Mouse (Mus musculus) embryonic stem cell, embryonic (primary cell): ENCODE results near the gene Tsc22d3.

Source experiments
- CTCF ChIA-PET, 4 experiments: fragments of 300-600 bp in 2 of 4; fragments of 350-600 bp in 2 of 4; sonication (Branson Sonifier 250); formaldehyde crosslinking; loops; one replicate each; lab custom pipeline; 2022; ENCODE audit warnings: inconsistent platforms in 2 of 4; lab: Charles Lee
- POLR2A ChIA-PET, 4 experiments: fragments of 300-600 bp in 2 of 4; fragments of 350-600 bp in 2 of 4; sonication (Branson Sonifier 250); formaldehyde crosslinking; loops; one replicate each; lab custom pipeline; 2022; ENCODE audit warnings: antibody characterized with exemption in 4 of 4, inconsistent platforms in 1 of 4; lab: Charles Lee

The Tsc22d3 gene

DNA sequence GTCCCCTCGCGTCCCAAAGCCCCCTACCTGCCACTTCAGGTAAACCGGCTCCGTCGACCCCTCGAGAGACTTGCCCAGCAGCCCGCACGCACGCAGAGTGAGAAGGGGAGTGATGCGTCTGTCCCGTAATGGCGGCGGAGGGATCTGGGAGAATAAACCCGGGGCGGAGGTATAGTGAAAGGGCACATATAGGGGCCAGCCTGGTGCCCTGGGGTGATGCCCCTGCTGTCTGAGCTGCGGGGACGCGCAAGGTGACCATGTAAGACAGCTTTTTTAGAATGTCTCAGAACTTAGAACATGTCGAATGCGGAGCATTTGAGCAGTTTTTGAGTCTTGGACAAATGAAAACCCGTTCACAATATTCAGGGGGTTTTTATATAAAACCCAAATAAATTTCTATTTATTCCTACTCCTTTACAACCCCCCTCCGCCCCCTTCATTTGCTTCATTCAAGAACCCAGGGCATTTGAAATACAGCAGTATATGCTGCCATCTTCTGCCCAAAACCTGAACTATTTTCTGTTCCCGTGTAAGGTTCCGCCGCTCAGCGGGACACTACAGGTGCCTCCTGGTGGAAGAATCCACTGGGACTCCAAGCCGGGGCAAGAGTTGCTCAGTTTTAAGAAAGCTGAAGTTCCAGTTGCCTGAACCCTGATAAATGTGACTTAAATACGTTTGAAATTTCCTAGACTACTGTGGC, at the start of gene Tsc22d3:
Gene Tsc22d3, minus strand, starts transcription at position 250 of the 700 bp plus-strand sequence.
- CTCF ChIA-PET = interaction anchor here in 2 of 4 experiments (0.6 to 2.0 kb wide), 3 partner anchors 96 to 120 kb away, joined by 5 to 12 read pairs (median 7); no protein-coding TSS in a partner anchor
- POLR2A ChIA-PET = no interaction called here

DNA sequence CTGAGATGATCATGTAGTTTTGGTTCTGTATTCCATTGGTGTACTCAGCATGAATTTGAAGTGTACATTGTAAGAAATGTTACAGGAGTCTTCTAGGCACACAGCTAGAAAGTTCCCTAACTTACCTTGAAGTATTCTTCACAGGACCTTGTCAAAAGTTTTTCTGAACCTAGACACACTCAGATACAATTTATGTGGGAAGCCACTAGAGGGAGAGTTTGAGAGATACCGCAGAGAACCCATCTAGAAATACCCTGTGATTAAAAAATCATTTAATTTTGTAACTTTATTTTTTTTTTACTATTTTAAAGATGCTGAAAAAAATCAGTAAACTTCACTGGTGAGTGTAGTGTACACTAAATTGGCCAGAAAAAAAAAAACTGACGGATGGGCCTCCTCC, 39.1 kb upstream of the Tsc22d3 start:
- POLR2A ChIA-PET = no interaction called here
- CTCF ChIA-PET = no interaction called here

DNA sequence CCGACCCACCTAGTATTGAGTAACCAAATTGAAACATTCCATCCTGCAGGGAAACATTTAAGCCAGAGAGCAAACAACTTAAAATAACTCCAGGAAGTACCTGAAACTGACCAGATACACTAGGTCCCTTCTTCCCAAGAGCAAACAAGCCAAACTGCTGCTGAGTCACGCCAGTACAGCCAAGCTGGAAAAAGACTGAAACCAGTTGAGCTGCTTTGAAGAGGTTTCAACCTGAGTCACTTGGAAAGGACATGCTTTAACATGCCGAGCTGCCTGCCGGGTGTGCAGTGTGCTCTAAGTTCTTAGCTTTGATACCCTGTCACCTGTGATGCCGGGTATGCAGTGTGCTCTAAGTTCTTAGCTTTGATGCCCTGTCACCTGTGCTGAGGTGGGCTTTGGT, 37.6 kb upstream of the Tsc22d3 start:
- CTCF ChIA-PET = no interaction called here

GRCm38 (mm10) chrX:140624875-140625594, 24.6 kb upstream of the Tsc22d3 start:
- ChIA-PET POLR2A (interaction anchor here in 1 of 4 experiments (0.6 kb wide), 1 partner anchor 335 kb away, joined by 3 read pairs; no protein-coding TSS in a partner anchor), CTCF (no interaction called here)

More for the DNA sequence above, 37.6 kb upstream of the Tsc22d3 start:
- POLR2A ChIA-PET = interaction anchor here in 1 of 4 experiments (0.9 kb wide), 1 partner anchor 9 kb away, joined by 3 read pairs; no protein-coding TSS in a partner anchor

DNA sequence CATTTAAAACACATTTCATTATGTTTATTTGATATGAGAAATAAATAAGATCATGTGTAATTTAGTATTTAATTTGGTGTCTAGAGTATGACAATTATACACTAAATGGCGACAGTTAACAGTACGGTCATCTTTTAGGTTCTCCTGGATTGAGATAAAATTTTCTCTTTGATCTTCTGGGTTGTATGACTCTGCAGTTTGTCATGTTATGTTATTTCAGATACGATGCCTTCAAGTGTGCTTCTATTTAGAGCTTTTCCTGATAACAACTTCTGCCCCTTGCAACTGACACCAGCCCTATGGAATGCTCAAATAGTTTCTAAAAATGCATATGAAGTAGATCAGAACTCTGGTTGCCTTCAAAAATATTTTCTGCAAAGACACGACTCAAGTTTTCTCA, 9.5 kb upstream of the Tsc22d3 start:
- POLR2A ChIA-PET = no interaction called here
- CTCF ChIA-PET = no interaction called here

DNA sequence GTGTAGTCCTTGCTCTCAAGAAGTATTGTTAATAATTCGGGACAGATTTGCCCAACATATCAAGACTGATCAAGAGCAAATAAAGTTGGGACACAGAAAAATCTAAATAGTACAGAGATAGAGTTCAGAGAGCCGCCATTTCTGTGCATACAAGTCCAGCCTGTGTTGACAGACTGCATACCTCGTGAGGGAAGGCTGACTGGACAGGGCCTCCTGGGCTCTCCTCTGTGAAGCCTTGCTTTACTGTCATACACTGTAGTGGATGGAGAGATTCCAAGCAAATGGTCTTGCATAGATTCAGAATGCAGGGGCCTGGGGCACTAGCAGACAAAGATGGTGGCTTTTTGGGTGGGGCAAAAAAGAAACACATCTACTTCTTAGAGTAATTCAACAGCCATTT, 1.4 kb upstream of the Tsc22d3 start:
- CTCF ChIA-PET = interaction anchor here in 1 of 4 experiments (0.8 to 1.1 kb wide), 2 partner anchors 110 to 555 kb away, joined by 3 to 4 read pairs; no protein-coding TSS in a partner anchor
- POLR2A ChIA-PET = no interaction called here

DNA sequence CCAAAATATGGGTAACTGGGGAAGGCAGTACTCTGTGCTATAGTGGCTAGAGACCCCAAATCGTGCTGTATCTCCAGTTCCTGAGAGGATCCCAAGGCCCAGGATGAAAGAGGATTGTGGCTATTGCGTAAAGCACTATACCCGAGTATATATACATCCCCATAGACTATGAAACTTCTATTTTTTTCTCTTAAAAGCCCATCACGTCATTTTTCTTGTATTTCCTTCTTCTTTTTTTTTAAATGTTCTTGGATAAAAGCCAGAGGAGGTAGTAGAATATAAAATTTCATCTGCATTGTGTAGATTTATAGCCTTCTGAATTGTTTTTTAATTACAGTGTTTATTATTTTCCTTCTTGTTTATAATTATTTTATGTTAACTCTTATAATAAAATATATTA, 852 bp upstream of the Tsc22d3 start:
- ChIA-PET POLR2A (no interaction called here), CTCF (interaction anchor here in 2 of 4 experiments (0.8 to 2.0 kb wide), 3 partner anchors 97 to 556 kb away, joined by 3 to 12 read pairs (median 7); no protein-coding TSS in a partner anchor)

DNA sequence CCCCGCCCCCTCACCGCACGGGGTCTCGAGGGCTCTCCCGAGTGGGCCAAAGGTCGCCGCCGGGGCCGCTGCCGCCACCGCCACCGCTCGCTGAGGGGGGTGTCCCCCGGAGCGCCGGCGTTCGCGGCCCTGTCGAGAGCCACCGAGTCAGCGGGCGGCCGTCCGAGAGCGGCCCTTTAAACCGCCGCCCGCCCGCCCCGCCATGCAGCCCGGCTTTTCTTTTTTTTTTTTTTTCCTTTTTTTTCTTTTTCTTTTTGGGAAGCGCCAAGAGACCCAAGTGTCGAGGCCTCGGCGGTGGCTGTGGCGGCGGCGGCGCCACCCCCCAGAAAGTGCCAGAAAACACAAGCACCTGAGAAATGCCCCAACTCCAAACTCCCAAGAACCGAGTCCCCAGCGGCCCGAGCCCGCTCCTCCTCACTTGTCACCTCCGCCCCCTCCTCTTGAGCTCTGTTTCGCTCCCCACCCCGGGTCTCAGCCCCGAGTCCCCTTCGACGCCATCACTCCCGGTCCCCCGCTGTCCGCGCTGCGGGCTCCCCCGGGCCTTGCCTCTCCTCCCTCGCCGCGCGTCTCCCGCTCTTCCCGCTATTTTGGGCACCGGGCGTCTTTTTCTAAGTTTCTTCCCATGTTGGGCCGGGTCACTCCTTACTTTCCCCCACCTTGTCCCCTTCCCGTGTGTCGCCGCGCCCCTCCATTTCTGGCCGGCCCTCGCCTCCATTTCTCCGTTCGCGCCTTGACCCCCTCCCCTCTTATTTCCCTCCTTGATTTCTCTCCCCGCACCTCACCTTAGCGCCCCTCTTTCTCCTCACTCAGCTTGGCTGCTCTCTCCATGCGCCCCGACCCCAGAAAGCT, 674 bp downstream of the Tsc22d3 start:
- ChIA-PET CTCF (interaction anchor here in 2 of 4 experiments (0.8 to 2.0 kb wide), 4 partner anchors 89 to 108 kb away, joined by 3 to 12 read pairs (median 5); no protein-coding TSS in a partner anchor), POLR2A (interaction anchor here in 1 of 4 experiments (0.6 kb wide), 1 partner anchor 74 kb away, joined by 7 read pairs; no protein-coding TSS in a partner anchor)

GRCm38 (mm10) chrX:140598850-140599560, 1.5 kb downstream of the Tsc22d3 start:
- POLR2A ChIA-PET = interaction anchor here in 2 of 4 experiments (0.7 to 1.4 kb wide), 5 partner anchors 10 to 142 kb away, joined by 3 to 5 read pairs (median 4); no protein-coding TSS in a partner anchor
- CTCF ChIA-PET = interaction anchor here in 2 of 4 experiments (0.7 to 2.0 kb wide), 7 partner anchors 55 to 343 kb away, joined by 3 to 12 read pairs (median 3); no protein-coding TSS in a partner anchor

- ChIA-PET CTCF (interaction anchor here in 2 of 4 experiments (0.7 to 1.0 kb wide), 6 partner anchors 24 to 343 kb away, joined by 3 to 4 read pairs (median 3); no protein-coding TSS in a partner anchor), POLR2A (interaction anchor here in 3 of 4 experiments (0.7 to 1.4 kb wide), 6 partner anchors 9 to 821 kb away, joined by 3 to 5 read pairs (median 4); no protein-coding TSS in a partner anchor)
Measured at GRCm38 (mm10) chrX:140598194-140598849, 2.1 kb downstream of the Tsc22d3 start.

GRCm38 (mm10) chrX:140591176-140591575, 9.3 kb downstream of the Tsc22d3 start:
- ChIA-PET POLR2A (interaction anchor here in 1 of 4 experiments (1.2 kb wide), 1 partner anchor 49 kb away, joined by 4 read pairs; no protein-coding TSS in a partner anchor), CTCF (no interaction called here)

DNA sequence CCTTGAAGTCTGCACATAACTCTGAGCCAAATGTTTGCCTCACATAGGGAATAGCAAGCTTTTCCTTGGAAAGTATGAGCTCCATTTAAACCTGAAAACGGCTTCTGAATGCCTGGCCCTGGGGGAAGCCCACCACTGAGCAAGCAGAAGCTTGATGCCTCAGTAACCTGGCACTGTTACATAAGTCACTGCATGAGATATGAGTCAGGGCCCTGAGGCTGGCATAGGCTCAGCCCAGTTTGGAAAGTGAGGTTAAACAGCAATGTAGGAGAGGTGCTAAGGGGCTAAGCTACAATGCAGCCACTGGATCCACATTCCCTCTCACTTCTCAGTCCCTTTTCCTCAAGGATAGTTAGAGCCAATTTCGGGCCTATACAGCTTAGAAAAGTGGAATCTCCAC, 10.3 kb downstream of the Tsc22d3 start:
- POLR2A ChIA-PET = interaction anchor here in 1 of 4 experiments (1.0 to 1.2 kb wide), 2 partner anchors 48 to 296 kb away, joined by 3 to 4 read pairs; no protein-coding TSS in a partner anchor
- CTCF ChIA-PET = no interaction called here

- ChIA-PET CTCF (interaction anchor here in 2 of 4 experiments (0.5 to 0.6 kb wide), 2 partner anchors 16 to 172 kb away, joined by 3 to 6 read pairs; no protein-coding TSS in a partner anchor), POLR2A (interaction anchor here in 2 of 4 experiments (0.6 to 1.1 kb wide), 2 partner anchors 9 to 85 kb away, joined by 4 to 5 read pairs; no protein-coding TSS in a partner anchor)
Measured at GRCm38 (mm10) chrX:140589194-140589751, 11.2 kb downstream of the Tsc22d3 start.

DNA sequence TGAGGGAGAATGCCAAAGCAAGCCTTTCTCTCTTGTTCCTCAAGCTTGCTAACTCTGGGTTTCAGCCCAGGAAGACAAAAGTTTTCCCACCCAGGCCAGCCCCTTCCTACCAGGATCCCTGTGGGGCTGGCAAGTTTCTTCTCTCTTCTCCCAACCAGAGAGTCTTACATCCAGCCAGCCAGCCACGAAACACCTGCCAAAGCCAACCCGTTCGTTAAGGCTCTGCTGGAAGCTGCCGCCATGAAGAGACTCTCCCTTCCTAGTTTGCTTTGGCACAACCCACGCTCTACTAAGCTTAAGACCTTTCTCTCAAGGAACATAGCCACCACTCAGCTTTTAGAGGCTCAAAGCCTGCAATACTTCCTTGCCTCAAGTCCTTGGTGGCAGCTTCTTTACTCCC, 11.9 kb downstream of the Tsc22d3 start:
- POLR2A ChIA-PET = interaction anchor here in 1 of 4 experiments (1.1 kb wide), 1 partner anchor 84 kb away, joined by 5 read pairs; no protein-coding TSS in a partner anchor

DNA sequence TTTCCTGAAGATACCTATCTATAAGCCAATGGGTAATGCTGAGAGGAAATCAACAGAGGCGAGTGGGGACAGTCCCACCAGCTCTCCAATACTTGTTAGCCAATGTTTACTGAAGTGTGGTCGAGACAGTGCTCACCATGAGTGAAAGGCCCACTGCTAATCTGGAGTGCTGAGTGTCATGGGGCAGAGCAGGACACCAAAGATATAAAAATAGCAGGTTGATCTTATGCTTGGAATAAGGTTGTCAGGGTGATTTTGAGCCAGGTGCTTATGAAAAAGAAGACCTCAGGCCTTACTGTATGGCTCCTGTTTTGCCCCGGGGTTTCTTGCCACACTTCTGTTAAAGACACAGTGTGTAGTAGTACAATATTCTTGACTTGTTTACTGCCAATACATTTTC, 20.0 kb downstream of the Tsc22d3 start:
- CTCF ChIA-PET = no interaction called here
- POLR2A ChIA-PET = no interaction called here

More for the DNA sequence above, 11.9 kb downstream of the Tsc22d3 start:
- CTCF ChIA-PET = no interaction called here

- POLR2A ChIA-PET = no interaction called here
Measured at GRCm38 (mm10) chrX:140575636-140576035, 24.8 kb downstream of the Tsc22d3 start.

More at GRCm38 (mm10) chrX:140575636-140576035, 24.8 kb downstream of the Tsc22d3 start:
- CTCF ChIA-PET = interaction anchor here in 1 of 4 experiments (0.6 kb wide), 1 partner anchor 960 kb away, joined by 4 read pairs; no protein-coding TSS in a partner anchor
